Mouse (Mus musculus): ENCODE measurements around the gene D230025D16Rik.

D230025D16Rik gene

GRCm38 (mm10) chr8:105237442-105238142 lies 12.6 kb downstream of the D230025D16Rik start:
- DNase-seq (ENCODE audit: low read depth, low spot score) = no peak

GRCm38 (mm10) chr8:105241016-105241415 lies 16.1 kb downstream of the D230025D16Rik start:
- no peak for DNase-seq (ENCODE audit: low read depth, low spot score)

- DNase-seq (ENCODE audit: low read depth, low spot score) = no peak
Measured at GRCm38 (mm10) chr8:105251954-105252353, 27.0 kb downstream of the D230025D16Rik start.

- DNase-seq (ENCODE audit: low read depth, low spot score) = no peak
Measured at GRCm38 (mm10) chr8:105252680-105253537, 28.0 kb downstream of the D230025D16Rik start.

GRCm38 (mm10) chr8:105253766-105254151 lies 28.8 kb downstream of the D230025D16Rik start:
- DNase-seq (ENCODE audit: low read depth, low spot score) = no peak

DNA sequence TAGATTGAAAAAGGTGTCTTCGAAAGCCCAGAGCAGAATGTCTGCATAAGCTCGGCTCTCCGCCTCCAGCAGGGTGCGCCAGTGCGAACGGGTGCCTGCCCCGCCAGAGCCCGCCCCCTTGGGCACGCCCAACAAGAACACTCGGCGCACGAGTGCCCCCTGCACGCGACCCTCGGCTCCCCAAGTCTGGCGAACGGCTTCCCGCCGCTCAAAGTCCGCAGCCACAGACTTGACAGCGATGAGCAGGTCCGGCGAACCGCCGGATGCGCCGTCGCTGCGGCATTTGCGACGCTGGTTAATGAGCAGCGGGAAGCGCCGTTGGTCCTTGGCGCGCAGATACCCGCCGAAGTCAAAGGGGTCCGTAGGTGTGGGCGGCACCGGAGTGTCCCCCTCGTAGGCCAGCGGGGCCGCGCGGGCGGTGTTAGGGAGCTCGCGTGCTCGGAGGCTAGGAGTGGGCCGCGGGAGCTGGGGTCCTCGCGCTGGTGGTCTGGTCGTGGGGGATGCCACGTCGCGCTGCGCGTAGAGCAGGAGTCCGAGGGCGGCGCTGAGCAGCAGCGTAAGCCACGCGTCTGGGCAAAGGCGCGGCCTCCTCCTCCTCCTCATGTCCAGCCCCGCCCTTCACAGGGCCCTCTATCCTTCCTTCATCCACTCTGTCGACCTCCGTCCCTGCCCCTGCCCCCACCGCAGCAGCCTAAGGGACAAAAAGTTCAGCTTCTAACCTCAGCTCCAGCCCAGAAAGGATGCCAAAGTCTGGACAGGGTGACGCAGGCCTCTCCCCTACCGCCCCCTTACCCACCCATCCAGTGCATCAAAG lies 29.4 kb downstream of the D230025D16Rik start:
- peak; percentile 86 for DNase-seq (ENCODE audit: low read depth, low spot score)

GRCm38 (mm10) chr8:105254966-105255350 lies 30.0 kb downstream of the D230025D16Rik start, which contains the start of gene B3gnt9:
TSS of gene B3gnt9 (minus strand) at chr8:105255153.
- DNase-seq (ENCODE audit: low read depth, low spot score) = no peak

DNA sequence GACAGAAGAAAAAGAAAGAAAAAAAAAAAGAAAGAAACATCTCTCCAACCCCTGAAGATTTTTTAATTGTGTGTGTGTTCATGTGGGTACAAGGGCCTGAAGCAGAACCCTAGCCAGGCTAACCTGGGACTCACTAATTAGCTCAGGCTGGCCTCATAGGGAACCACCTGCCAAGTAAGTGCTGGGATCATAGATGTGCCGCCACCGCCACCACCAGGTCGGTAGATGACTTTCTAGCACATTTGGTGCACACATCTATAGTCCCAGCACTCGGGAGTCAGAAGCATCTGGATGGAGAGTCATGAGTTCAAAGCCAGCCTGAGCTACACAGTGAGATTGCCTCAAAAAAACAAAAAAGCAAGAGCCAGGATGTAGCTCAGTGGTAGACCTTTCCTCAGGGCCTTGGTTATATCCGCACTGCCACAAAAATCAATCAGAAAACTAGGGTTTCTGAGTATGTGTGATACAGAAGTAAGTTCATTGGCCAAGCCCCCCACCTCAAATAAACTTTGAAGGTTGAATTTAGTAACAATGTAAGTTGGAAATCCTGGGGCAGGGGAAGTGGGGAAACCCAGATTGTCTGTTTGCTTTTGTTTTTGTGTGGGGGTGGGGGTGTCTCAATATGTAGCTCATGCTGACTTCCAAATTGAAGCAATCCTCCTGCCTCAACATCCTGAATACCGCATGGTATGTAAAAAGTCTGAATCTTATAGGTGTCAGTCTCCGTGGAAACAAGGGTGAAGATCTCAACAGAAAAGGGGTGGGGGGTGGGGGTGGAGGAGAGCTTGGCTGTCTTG lies 32.6 kb downstream of the D230025D16Rik start:
- DNase-seq (ENCODE audit: low read depth, low spot score) = no peak

- DNase-seq (ENCODE audit: low read depth, low spot score) = no peak
Measured at GRCm38 (mm10) chr8:105258911-105259720, 34.2 kb downstream of the D230025D16Rik start.

GRCm38 (mm10) chr8:105259721-105260320 lies 34.9 kb downstream of the D230025D16Rik start:
- DNase-seq (ENCODE audit: low read depth, low spot score) = peak; percentile 78

DNA sequence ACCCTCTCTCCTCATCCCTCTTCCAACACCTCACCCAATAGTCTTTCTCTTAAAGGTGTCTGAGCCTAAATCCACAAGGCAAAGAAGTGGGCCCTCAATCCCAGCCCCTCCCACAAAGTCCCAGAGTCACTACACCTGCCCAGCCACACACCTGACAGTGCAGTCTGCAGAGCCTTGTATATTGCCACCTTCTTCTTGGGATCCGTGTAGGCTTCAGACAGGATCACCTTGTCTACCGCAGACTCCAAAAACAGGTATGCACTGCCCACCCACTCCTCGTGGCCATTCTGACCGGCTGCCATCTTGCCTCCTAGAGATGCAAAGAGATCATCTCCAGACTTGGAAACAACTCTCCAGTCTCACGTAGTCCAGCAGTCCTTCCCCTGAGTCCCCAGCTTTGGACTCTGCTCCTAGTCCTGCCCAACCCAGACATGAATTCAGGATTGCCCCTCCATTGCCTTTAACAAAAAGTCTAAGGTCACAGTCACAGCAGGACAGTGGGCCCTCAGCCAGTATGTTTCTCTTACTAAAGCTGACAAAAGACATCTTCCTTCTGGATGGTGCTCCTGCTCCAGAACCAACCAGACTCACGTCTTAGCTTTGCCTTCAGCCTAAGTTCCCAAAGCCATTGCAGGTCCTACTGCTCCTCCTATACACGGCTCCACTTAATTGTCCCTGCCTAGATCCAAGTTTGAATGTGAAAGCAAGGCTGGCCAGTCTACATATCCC lies 35.6 kb downstream of the D230025D16Rik start:
- DNase-seq (ENCODE audit: low read depth, low spot score) = no peak

DNA sequence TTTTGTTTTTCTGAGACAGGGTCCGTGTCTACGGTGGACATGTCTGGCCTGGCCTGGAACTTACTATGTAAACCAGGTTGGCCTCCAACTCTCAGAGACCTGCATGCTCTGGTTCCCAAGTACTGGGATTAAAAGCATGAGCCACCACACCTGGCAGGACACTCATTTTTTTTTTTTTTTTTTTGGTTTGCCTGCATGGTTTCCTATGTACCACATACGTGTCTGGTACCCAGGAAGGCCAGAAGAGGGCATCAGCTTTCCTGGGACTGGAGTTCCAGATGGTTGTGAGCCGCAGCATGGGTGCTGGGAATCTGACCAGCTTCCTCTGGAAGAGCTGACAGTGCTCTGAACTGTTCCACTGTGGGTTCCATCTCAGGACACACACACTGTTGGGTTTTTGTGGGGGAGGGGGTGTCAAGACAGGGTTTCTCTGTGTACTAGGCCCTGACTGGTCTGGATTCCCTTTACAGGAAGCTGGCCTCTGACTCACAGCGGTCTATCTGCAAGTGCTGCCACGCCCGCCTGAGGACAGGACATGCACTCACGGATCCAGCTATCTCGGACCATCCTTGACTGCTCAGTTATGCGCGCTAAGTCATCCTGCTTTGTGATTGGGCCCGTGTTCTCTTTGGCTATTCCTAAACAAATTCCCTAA lies 36.5 kb downstream of the D230025D16Rik start:
- DNase-seq (ENCODE audit: low read depth, low spot score) = no peak

DNA sequence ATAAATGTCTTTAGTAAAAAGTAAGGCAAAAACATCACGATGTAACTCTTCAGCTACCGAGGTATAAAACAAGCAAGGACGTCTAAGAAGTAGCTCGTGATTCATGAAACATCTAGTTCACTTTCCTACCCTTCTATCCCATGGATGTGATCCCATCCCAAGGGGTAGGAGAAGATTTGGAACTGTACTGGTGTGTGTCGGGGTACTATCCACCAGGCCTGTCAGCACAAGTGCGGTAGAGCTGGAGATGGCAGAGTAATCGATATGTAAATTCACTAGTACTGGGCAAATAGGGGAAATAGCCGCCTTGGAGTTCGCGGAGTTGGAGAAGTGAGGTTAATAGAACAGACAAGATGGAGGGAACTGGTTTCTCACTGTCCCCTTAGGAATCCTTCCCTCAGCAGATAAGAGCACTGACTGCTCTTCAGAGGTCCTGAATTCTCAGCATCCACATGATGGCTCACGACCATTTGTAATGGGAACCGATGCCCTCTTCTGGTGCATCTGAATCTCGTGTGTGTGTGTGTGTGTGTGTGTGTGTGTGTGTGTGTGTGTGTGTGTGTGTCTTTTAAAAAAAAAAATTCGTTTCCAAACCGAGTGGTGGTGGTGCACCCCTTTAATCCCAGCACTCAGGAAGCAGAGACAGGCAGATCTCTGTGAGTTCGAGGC lies 38.4 kb downstream of the D230025D16Rik start:
- no peak for DNase-seq (ENCODE audit: low read depth, low spot score)

DNA sequence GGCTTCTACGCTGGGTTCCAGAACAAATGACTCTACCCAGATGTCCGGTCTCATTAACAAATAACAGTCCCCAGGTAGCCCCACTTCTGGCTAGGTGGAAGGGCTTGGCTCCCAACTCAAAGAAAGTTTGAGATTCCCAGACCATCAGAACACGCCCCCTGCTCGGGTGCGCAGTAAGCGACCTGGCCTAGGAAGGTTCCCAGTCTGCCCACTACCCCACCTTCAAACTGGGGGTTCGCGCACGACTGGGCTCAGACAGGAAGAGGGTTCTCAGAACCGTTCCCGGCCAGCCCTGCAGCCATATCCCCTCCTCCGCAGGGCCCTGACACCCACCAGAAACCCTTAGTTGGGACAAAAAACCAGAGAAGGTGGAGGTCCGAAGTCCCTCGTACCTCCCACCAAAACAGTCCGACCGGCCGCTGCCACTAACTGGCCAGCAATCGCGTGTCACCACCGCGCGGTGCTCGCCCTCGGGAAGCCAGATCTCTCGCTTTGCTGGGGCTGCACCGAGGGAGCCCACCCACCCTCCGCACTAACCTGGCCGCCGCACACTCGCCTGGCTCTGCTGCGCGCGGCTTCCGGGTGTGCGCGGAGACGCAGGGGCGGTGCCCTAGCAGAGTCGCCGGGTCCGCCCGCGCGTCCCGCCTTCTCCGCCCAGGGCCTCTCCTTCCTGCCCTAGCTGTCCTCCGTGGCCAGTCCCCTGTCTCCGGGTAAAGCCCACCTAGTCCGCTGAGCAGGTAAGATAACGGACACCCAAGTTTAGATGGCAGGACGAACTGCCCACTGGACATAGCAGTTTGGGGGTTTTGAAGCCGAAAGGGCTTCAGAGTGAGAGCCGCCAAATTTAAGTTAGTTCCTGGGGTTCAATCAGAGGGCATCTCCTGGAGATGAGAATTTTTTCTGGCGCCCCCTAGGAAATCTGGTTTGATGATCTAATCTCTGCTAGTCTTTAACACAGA lies 39.4 kb downstream of the D230025D16Rik start, which contains the start of the genes Tradd and Fbxl8:
Gene Tradd, minus strand, starts transcription at position 586 of the 959 bp plus-strand sequence.
Gene Fbxl8, plus strand, starts transcription at position 625 of the 959 bp plus-strand sequence.
- no peak for DNase-seq (ENCODE audit: low read depth, low spot score)

DNA sequence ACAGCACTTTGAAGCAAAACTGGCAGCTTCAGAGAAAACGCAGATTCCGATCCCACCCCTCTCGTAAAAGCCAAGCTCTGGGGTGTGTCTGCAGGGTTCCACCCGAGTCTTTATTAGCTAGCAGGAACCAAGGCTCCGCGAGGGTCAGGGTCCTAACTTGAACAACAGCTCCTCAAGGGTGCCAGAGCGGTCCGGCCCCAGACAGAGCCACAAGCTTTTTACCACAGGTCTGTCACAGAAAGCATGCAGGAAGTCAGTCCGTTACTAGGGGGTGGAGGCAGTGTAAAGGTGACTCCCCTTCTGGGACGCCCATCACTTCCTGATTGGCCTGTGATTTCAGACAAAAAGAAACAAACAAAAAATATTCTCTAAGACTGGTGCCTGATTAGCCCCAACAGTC lies 40.2 kb downstream of the D230025D16Rik start:
- no peak for DNase-seq (ENCODE audit: low read depth, low spot score)

DNA sequence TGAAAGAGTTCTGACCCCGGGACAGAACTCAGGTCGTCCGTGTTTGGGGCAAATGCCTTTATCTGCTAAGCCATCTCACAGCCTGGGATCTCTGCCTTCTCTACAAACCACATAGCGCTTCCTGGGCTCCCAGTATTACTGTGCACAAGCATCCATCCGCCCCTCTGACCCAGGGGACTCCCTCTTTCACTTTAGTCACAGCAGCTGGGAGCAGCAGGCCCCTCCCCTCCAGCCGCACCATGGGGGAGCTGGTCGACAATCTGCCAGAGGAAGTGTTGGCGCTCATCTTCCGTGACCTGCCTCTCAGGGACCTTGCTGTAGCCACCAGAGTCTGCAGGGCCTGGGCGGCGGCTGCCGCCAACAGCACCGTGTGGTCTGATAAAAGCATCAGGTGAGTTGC lies 41.8 kb downstream of the D230025D16Rik start:
- no peak for DNase-seq (ENCODE audit: low read depth, low spot score)
